Mouse (Mus musculus) liver, embryonic 16.5 days (tissue): ENCODE data around the gene Acsbg1. TPM values are rescaled to one million over a fixed set of nuclear protein-coding genes. Genes with fewer than 3 reads are reported as not detected.

Experiments used
- ATAC-seq: fragments of 200-750 bp; cut with Nextera tagmentation; 2 replicates; pipeline ENCODE4 v1.8.0; 2017; ENCODE audit warnings: low read depth, mild to moderate bottlenecking, moderate number of reproducible peaks, moderate library complexity
- H3K27ac ChIP-seq: fragments of 300-500 bp; sonication (generic); 2 replicates; pipeline ENCODE4 v1.5.1; 2014; ENCODE audit warnings: mild to moderate bottlenecking, low read length
- H3K27me3 ChIP-seq: fragments of 300-500 bp; sonication (generic); 2 replicates; pipeline ENCODE4 v1.6.1; 2014; ENCODE audit warnings: low read depth, low read length, mixed read lengths; ENCODE audit not compliant: control insufficient read depth, insufficient read depth
- H3K36me3 ChIP-seq: fragments of 300-500 bp; sonication (generic); 2 replicates; pipeline ENCODE4 v1.6.1; 2014; ENCODE audit warnings: mild to moderate bottlenecking; ENCODE audit not compliant: control insufficient read depth, insufficient read depth
- H3K4me1 ChIP-seq: fragments of 300-500 bp; sonication (generic); 2 replicates; pipeline ENCODE4 v1.6.1; 2014; ENCODE audit warnings: low read depth, low read length, mixed read lengths; ENCODE audit not compliant: control insufficient read depth
- H3K4me2 ChIP-seq: fragments of 300-500 bp; sonication (generic); 2 replicates; pipeline ENCODE4 v1.6.1; 2014; ENCODE audit warnings: low read depth, low read length, mixed read lengths
- H3K4me3 ChIP-seq: fragments of 300-500 bp; sonication (generic); 2 replicates; pipeline ENCODE4 v1.5.1; 2014; ENCODE audit warnings: low read depth, mild to moderate bottlenecking, low read length
- H3K9ac ChIP-seq: fragments of 300-500 bp; sonication (generic); 2 replicates; pipeline ENCODE4 v1.6.1; 2014; ENCODE audit warnings: low read depth, low read length
- H3K9me3 ChIP-seq: fragments of 300-500 bp; sonication (generic); replicated peaks from 2 replicates; pipeline ENCODE4 v1.6.1; 2016; ENCODE audit warnings: low read length; ENCODE audit not compliant: control insufficient read depth
- WGBS: fragments of 180-500 bp; shearing (Covaris S2); extraction: QIAGEN DNeasy Blood & Tissue Kit; methylation state at CpG from one replicate; pipeline ENCODE4 v1.1.7; 2014; ENCODE audit not compliant: insufficient replicate concordance; 5-methylcytosine and 5-hydroxymethylcytosine counted together
- polyA plus RNA-seq: library from polyadenylated mRNA; unstranded; fragments of >200 nt; fragmentation: Nextera tagmentation; extraction: Ambion mirVana; gene quantifications from 2 replicates; pipeline ENCODE4 v1.2.1, GENCODE M21; 2015

Gene Acsbg1
- polyA plus RNA-seq, 1 experiment from 2014 or later = 0.24 TPM

GRCm38 (mm10) chr9:54683814-54684605 lies 22.3 kb upstream of the Acsbg1 start:
- Histone ChIP-seq H3K4me2 (no peak overlapping the region), H3K4me1 (no peaks in the 10 kb centered on the region), H3K9me3 (no peaks in the 10 kb centered on the region), H3K4me3 (no peak overlapping the region), H3K36me3 (no peaks in the 10 kb centered on the region), H3K27ac (no peak overlapping the region), H3K9ac (no peak overlapping the region), H3K27me3 (peaks cover 3% of the 10 kb centered on the region; the same call in 1 of the 2 replicates)
- no peak for ATAC-seq
- 51% methylated on average over 7 of the region's 7 CpGs for WGBS

- H3K4me1 ChIP-seq = no peaks in the 10 kb centered on the region
- no peak overlapping the region for H3K4me2 ChIP-seq
- no peak for ATAC-seq
- H3K9ac ChIP-seq = no peak overlapping the region
- peaks cover 6% of the 10 kb centered on the region; the same call in 1 of the 2 replicates for H3K27me3 ChIP-seq
- no peak overlapping the region for H3K27ac ChIP-seq
- no peaks in the 10 kb centered on the region for H3K9me3 ChIP-seq
- no peaks in the 10 kb centered on the region for H3K36me3 ChIP-seq
- WGBS = 46% methylated on average over 2 of the region's 4 CpGs
- no peak overlapping the region for H3K4me3 ChIP-seq
These were observed 21.2 kb upstream of the Acsbg1 start for GRCm38 (mm10) chr9:54682846-54683245.

GRCm38 (mm10) chr9:54676531-54676986 lies 14.9 kb upstream of the Acsbg1 start:
- Histone ChIP-seq H3K27me3 (peaks cover 4% of the 10 kb centered on the region; the same call in 1 of the 2 replicates), H3K9me3 (no peaks in the 10 kb centered on the region), H3K4me3 (peak overlapping the region; percentile 41), H3K27ac (no peak overlapping the region), H3K4me1 (no peaks in the 10 kb centered on the region), H3K9ac (no peak overlapping the region), H3K36me3 (no peaks in the 10 kb centered on the region), H3K4me2 (peak overlapping the region; percentile 73)
- 3% methylated on average over 14 of the region's 14 CpGs for WGBS
- ATAC-seq = peak; percentile 48; the same call in 1 of the 2 replicates

- Histone ChIP-seq H3K27ac (no peak overlapping the region), H3K4me2 (no peak overlapping the region), H3K27me3 (peaks cover 4% of the 10 kb centered on the region; the same call in 1 of the 2 replicates), H3K9ac (no peak overlapping the region), H3K9me3 (no peaks in the 10 kb centered on the region), H3K36me3 (no peaks in the 10 kb centered on the region), H3K4me1 (no peaks in the 10 kb centered on the region), H3K4me3 (no peak overlapping the region)
- WGBS = 77% methylated on average over 13 of the region's 13 CpGs
- ATAC-seq = no peak
These were observed 12.2 kb upstream of the Acsbg1 start for GRCm38 (mm10) chr9:54673887-54674286.

- Histone ChIP-seq H3K9me3 (no peaks in the 10 kb centered on the region), H3K27ac (no peak overlapping the region), H3K4me1 (no peaks in the 10 kb centered on the region), H3K4me3 (no peak overlapping the region), H3K4me2 (no peak overlapping the region), H3K27me3 (no peaks in the 10 kb centered on the region), H3K9ac (no peak overlapping the region), H3K36me3 (no peaks in the 10 kb centered on the region)
- no peak for ATAC-seq
- 47% methylated on average over 3 of the region's 3 CpGs for WGBS
These were observed 10.3 kb upstream of the Acsbg1 start for GRCm38 (mm10) chr9:54671962-54672361.

- no peaks in the 10 kb centered on the region for H3K27me3 ChIP-seq
- H3K4me2 ChIP-seq = no peak overlapping the region
- no peak overlapping the region for H3K27ac ChIP-seq
- 72% methylated on average over 4 of the region's 4 CpGs for WGBS
- H3K9ac ChIP-seq = no peak overlapping the region
- no peak overlapping the region for H3K4me3 ChIP-seq
- no peaks in the 10 kb centered on the region; the same call in 1 of the 2 replicates for H3K9me3 ChIP-seq
- no peaks in the 10 kb centered on the region for H3K4me1 ChIP-seq
- no peak for ATAC-seq
- H3K36me3 ChIP-seq = no peaks in the 10 kb centered on the region
These were observed 6.8 kb upstream of the Acsbg1 start for GRCm38 (mm10) chr9:54668455-54668854.

- 84% methylated on average over 3 of the region's 3 CpGs for WGBS
- Histone ChIP-seq H3K36me3 (no peaks in the 10 kb centered on the region), H3K27ac (no peak overlapping the region), H3K4me3 (no peak overlapping the region), H3K9ac (no peak overlapping the region), H3K27me3 (no peaks in the 10 kb centered on the region), H3K9me3 (no peaks in the 10 kb centered on the region; the same call in 1 of the 2 replicates), H3K4me2 (no peak overlapping the region), H3K4me1 (no peaks in the 10 kb centered on the region)
- no peak for ATAC-seq
These were observed 4.4 kb upstream of the Acsbg1 start for GRCm38 (mm10) chr9:54666116-54666515.

- no peaks in the 10 kb centered on the region; the same call in 1 of the 2 replicates for H3K9me3 ChIP-seq
- ATAC-seq = no peak
- no peak overlapping the region for H3K9ac ChIP-seq
- no peaks in the 10 kb centered on the region for H3K36me3 ChIP-seq
- H3K4me1 ChIP-seq = no peaks in the 10 kb centered on the region
- H3K4me3 ChIP-seq = no peak overlapping the region
- H3K4me2 ChIP-seq = no peak overlapping the region
- H3K27me3 ChIP-seq = no peaks in the 10 kb centered on the region
- H3K27ac ChIP-seq = no peak overlapping the region
- WGBS = 69% methylated on average over 9 of the region's 9 CpGs
These were observed 2.7 kb upstream of the Acsbg1 start for GRCm38 (mm10) chr9:54664358-54664757.

GRCm38 (mm10) chr9:54658773-54659172 lies 2.9 kb downstream of the Acsbg1 start:
- Histone ChIP-seq H3K9me3 (no peaks in the 10 kb centered on the region), H3K4me1 (no peaks in the 10 kb centered on the region), H3K36me3 (no peaks in the 10 kb centered on the region), H3K4me3 (no peak overlapping the region), H3K4me2 (no peak overlapping the region), H3K9ac (no peak overlapping the region), H3K27me3 (no peaks in the 10 kb centered on the region), H3K27ac (no peak overlapping the region)
- ATAC-seq = no peak
- 50% methylated on average over 6 of the region's 6 CpGs for WGBS
